Mouse (Mus musculus) lung, adult 2 months (tissue): ENCODE results near the gene Il17rd. TPM values are rescaled to one million over a fixed set of nuclear protein-coding genes. Genes with fewer than 3 reads are reported as not detected.

Experiments used
- DNase-seq: peaks from one replicate; pipeline ENCODE4 v3.0.0; 2022
- H3K4me1 ChIP-seq: fragments of 200-500 bp; 2 replicates; pipeline ENCODE4 v1.6.1; 2011; ENCODE audit warnings: low read length; ENCODE audit not compliant: control insufficient read depth, insufficient read depth
- H3K4me3 ChIP-seq: fragments of 200-500 bp; replicated peaks from 2 replicates; pipeline ENCODE3; 2011; ENCODE audit warnings: low read depth, mild to moderate bottlenecking, control low read depth, low read length; ENCODE audit errors: extremely low read depth
- CTCF ChIP-seq: fragments of 200-500 bp; IDR thresholded peaks from 2 replicates; pipeline ENCODE4 v1.5.1; 2011; ENCODE audit warnings: mild to moderate bottlenecking, low read length, control low read depth; ENCODE audit not compliant: insufficient read depth
- POLR2A ChIP-seq: fragments of 200-500 bp; IDR thresholded peaks from 2 replicates; pipeline ENCODE4 v1.6.1; 2011; ENCODE audit warnings: low read depth, mild to moderate bottlenecking, control low read depth, low read length, borderline replicate concordance; ENCODE audit errors: extremely low read depth
- WGBS: fragments of 180-500 bp; shearing (Covaris S2); methylation state at CpG from one replicate; pipeline ENCODE4 v1.1.7; 2018; 5-methylcytosine and 5-hydroxymethylcytosine counted together
- polyA plus RNA-seq: library from polyadenylated mRNA; depleted of rRNA; stranded (reverse); fragments of >200 nt; gene quantifications from 2 replicates; pipeline ENCODE4 v1.2.3, GENCODE M21; 2012

The Il17rd gene
- polyA plus RNA-seq, 1 experiment: 11.3 TPM

DNA sequence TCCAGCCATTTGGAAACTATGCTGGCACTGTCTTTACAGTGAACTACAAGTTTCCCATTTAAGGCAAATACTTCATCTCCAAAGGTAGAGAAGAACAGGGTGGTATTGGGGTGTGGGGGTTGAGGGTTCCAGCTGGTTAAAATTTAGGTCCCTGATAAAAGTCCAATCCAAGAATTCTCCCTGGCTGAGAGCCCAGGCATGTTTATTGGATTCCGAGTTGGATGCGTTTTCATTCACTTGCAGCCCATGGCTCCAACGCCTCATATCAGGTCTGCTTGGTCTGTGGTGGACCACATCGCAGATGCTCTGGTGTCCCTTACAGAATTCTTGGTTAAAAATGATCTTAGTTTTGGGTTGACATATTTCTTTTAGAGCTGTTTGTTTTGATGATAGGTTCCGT lies 4.7 kb downstream of the Il17rd start:
- DNase-seq: no peak
- no peak for TF ChIP-seq CTCF
- no peak for TF ChIP-seq POLR2A
- 26% methylated on average over 5 of the region's 5 CpGs for WGBS
- H3K4me3 ChIP-seq: no peak overlapping the region
- peaks cover 17% of the 10 kb centered on the region for H3K4me1 ChIP-seq

DNA sequence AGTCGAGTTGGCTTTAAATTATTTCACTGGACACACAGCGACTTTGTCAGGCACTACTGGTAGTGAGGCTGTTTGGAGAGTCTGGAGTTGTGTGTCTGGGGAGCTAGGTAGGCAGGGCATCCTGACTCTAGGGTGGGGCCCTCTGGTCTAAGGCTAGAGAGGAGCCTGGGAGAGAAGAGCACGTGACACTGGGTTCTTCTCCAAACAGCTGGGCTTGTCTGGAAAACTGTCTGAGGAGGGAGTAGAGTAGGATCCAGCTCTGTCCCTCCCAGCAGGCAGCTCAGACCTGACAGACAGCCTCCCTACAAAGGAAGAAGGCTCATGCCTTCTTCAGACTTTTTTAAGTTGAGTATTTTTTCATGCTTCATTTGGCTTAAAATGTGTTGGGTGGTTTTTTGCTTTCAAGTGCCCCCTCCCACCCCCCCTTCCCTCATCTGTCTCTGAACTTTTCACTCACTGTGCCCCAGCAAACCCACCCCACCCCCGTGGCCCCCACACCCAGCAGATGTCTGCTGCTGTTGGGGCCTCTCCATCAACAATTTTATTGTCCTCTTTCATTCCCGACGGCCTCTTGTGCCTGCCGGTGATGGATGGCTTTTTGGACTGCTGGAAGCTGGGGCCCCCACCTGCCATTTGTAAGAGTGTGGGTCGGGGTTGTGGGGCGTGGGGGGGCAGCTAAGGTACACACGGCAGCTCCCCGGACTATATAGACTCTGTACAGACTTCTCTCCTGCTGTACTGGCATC lies 5.7 kb downstream of the Il17rd start:
- DNase-seq: no peak
- H3K4me1 ChIP-seq: peaks cover 17% of the 10 kb centered on the region
- 6% methylated on average over 11 of the region's 11 CpGs for WGBS
- H3K4me3 ChIP-seq: no peak overlapping the region
- TF ChIP-seq CTCF (no peak), POLR2A (no peak)

DNA sequence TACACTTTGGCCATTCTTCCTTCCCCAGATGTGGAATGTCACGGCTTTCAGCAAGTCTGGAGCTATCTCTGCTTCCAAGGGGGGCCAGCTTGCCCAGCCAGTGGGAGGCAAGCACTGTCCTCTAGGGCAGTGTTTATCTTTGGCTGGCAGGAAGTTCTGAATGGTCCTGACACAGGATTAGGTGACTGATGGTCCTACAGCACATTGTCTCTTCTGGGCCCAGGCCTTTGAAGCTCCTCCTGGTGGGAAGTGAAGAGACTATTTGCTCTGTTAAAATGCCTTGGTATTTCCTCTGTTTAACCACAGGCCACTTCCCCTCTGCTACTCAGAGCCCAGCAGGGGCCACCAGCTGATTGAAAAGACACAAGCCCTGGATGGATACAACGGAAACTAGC lies 6.2 kb downstream of the Il17rd start:
- peaks cover 17% of the 10 kb centered on the region for H3K4me1 ChIP-seq
- 21% methylated on average over 2 of the region's 2 CpGs for WGBS
- peak; percentile 28; the same call in 1 of the 2 replicates for TF ChIP-seq CTCF
- TF ChIP-seq POLR2A: no peak
- no peak for DNase-seq
- H3K4me3 ChIP-seq: no peak overlapping the region

DNA sequence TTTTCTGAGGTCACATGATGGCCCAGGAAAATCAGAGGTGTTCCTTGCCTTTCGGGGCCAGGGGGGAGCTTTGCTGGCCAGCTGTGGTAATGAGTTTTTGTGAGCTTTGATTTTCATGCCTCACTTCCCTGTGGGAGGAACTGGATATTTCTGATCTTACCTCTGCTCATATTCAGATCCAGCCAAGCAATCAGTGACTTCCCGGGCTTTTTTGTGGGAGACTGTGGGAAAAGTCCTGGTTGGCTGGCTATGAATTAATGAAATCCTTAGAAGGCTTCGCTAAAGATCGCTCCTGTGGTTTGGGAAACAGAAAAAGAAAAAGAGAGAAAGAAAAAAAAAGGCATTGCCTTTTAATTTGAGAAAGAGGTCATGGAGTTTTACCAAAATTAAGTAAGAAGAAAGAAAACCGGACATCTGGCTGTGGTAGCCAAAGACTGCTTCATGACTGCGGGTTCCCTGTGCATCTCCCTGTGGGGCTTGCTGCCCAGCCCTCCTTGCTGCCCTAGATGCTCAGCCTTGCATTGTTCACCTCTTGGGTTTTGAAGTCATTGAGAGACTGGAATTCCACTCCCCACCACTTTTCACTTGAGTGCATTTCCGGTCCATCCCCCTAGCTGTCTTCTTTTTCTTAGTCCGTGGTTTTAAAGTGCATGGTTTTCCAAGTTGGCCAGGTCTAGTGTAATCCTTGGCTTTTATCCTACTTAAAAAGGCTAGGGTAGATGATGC lies 9.7 kb downstream of the Il17rd start:
- Histone ChIP-seq H3K4me1 (peaks cover 15% of the 10 kb centered on the region), H3K4me3 (no peak overlapping the region)
- TF ChIP-seq POLR2A (no peak), CTCF (no peak)
- WGBS: 76% methylated on average over 8 of the region's 8 CpGs
- no peak for DNase-seq

DNA sequence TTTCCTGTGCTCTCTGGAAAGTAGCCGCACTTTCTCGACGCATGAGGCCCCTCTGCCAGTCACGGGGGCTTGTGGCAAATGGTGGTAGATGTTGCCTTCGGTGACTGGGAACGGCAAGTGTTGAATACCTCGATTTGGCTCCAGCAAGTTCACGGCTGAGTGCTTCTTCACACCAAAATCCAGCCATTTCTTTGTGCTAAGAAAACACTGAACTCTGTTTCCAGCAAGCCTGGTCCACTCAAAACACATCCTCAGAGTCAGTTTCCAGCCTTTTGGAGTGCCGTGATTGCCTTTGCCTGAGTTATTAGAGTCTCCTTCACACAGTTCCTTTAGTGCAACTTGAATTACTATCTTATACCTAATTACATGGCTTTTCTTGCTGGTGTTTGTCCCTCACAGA lies 11.3 kb downstream of the Il17rd start:
- peaks cover 5% of the 10 kb centered on the region for H3K4me1 ChIP-seq
- TF ChIP-seq POLR2A (no peak), CTCF (no peak)

DNA sequence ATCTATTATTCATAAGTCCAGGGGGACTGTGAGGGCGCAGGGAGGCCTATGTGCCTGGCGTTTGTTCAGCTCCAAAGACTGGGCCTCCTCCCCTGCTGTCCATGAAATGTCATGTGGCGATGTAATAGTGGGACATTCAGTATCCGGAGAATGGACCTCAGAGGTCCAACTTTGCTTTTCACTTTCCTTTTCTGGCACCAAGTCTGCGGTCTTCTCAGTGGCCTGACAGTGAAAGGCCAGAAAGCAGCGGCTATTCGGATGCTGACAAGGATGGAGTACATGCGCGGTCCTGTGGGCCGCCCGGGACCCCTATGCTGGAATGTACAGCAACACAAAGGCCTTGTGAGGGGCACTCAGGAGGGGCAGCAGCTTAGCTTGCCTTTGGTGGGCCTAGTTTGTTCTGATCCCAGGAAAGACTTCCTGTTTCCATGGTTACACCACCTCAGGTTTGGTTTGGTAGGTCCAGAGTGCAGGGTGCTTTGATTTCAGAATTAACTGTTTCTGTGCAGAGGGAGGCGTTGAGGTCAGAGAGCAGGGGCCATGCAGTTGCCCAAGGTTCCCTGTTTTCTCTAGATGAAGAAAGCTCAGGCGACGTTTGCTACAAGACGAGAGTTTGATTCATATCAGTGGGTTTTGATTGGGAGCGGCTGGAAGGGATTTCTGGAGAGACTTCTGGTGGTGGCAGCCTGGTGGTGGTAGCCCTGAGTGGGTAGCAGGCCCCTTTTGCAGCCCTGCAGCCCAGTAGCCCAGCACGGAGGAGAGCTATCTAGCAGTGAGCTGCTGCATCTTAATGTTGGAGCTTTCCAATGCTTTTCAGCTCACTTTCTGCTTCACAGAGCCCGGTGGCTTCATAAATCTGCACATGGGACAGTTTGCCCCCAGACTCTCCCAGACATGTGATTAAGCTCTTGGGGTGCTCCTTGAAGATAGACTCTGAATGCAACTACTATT lies 12.1 kb downstream of the Il17rd start:
- TF ChIP-seq POLR2A: no peak
- no peak for TF ChIP-seq CTCF
- Histone ChIP-seq H3K4me1 (peaks cover 5% of the 10 kb centered on the region), H3K4me3 (no peak overlapping the region)
- WGBS: 60% methylated on average over 18 of the region's 18 CpGs
- DNase-seq: no peak

More for the DNA sequence above, 11.3 kb downstream of the Il17rd start:
- no peak for DNase-seq
- H3K4me3 ChIP-seq: no peak overlapping the region
- WGBS: 58% methylated on average over 9 of the region's 9 CpGs

DNA sequence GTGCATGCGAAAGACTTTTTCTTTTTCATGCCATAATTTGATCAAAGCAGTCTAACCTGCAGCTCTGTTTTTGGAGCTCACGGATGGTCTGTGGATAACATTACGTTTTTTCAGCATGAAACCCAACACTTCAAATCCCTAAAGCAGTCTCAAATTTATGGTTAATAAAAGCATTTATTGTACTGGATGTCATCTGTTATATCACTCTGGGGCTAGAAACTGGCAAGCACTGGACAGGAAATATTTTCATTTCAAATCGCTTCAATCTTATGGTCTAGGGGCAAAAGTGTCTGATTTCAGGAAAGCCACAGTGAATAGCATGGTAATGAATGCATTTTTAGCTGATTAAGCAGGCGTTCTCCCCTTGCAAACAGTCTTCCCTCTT lies 12.8 kb downstream of the Il17rd start:
- TF ChIP-seq POLR2A: no peak
- no peak for TF ChIP-seq CTCF
- no peak for DNase-seq
- 77% methylated on average over 5 of the region's 5 CpGs for WGBS
- Histone ChIP-seq H3K4me3 (no peak overlapping the region), H3K4me1 (peaks cover 5% of the 10 kb centered on the region; the same call in 1 of the 2 replicates)

DNA sequence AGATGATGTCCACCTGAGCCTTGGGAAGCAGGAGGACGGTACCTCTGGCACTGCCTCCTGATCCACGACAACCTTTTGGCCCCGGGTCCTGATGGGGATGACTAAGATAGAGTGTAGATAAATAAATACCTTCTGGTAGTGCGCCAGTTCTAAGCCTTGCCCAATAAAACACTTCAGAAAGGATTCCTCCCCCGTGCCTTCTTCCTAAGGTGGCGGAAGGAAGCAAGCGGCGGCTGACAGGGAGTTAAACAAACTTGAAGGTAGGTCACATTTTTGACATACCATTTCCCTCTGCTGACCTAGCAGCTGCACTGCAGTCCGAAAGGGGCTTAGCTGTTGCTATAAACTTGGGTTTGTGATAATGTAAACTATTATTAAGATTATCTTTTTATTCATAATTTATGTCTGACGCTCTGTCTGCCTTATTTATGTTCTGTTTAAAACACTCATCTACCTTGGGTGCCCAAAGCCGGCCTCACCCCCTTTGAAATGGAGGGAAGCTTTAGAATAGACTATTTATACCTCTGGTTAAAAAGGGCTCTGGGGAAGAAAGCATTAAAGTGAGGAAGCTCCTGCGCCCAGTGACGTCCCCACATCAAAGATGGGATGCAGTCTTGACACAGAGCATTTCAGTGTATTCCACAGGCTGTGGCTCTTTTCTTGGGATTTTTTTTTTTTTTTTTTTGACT lies 19.9 kb downstream of the Il17rd start:
- peaks cover 7% of the 10 kb centered on the region for H3K4me1 ChIP-seq
- 14% methylated on average over 13 of the region's 13 CpGs for WGBS
- no peak overlapping the region for H3K4me3 ChIP-seq
- TF ChIP-seq CTCF (no peak; the same call in 1 of the 2 replicates), POLR2A (no peak)
- no peak for DNase-seq

DNA sequence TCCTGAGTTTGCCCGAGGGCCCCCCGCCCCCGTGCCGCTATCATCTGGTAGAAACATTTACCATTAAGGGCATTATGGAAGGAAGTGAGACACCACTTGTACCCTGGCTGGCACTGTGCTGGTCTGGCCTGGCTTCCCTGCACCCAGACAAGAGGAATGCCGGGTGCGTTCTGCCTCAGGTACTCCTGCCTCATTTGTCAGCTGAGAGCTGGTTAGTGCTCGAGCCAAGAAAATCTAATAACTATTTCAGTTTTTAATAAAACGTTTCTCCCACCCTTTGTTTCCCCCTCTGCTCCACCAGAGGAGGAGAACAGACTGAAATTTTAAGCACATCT lies 20.4 kb downstream of the Il17rd start:
- WGBS: 17% methylated on average over 8 of the region's 8 CpGs
- Histone ChIP-seq H3K4me1 (peaks cover 7% of the 10 kb centered on the region), H3K4me3 (no peak overlapping the region)
- no peak for DNase-seq
- TF ChIP-seq CTCF (no peak), POLR2A (no peak)
